9 mouse cellular contexts compared by ENCODE assay signal in genomic region chr14:63066630-63067310, GRCm38 (mm10). TPM values are rescaled to one million over a fixed set of nuclear protein-coding genes. Genes with fewer than 3 reads are reported as not detected.
DNase-seq lines count a peak whose midpoint lies in the region; ATAC-seq and TF ChIP-seq lines count a peak whose summit lies in the region.
"Had no signal": no experiment of that assay in that cellular context is flagged by ENCODE, and none has a peak within 500 bp of the region (broad histone marks: within the 10 kb centered on the region; RNA-seq: fewer than 3 reads in every experiment).

No protein-coding gene starts in this region.

- no peak overlapping the region for H3K4me2 ChIP-seq in liver, postnatal 0 days (ENCODE audit: low read depth, low read length)
- peak overlapping the region; percentile 19; the same call in 1 of the 2 replicates for H3K4me2 ChIP-seq in neural tube, embryonic 14.5 days (ENCODE audit: low read depth, low read length)

- no peaks in the 10 kb centered on the region for H3K9me3 ChIP-seq in ES-E14 (ENCODE audit: control insufficient read depth, insufficient read depth, low read depth, low read length)
- no peaks in the 10 kb centered on the region for H3K9me3 ChIP-seq in forebrain, embryonic 10.5 days
- peaks cover 5% of the 10 kb centered on the region; the same call in 1 of the 2 replicates for H3K9me3 ChIP-seq in liver, postnatal 0 days (ENCODE audit: low read length)
- no peaks in the 10 kb centered on the region for H3K9me3 ChIP-seq in neural tube, embryonic 14.5 days (ENCODE audit: control insufficient read depth, low read length)

- H3K36me3 ChIP-seq in ES-E14 (ENCODE audit: control insufficient read depth, insufficient read depth, low read length, poor library complexity, severe bottlenecking), result no peaks in the 10 kb centered on the region
- no peaks in the 10 kb centered on the region for H3K36me3 ChIP-seq in forebrain, embryonic 10.5 days (replicated peaks)
- H3K36me3 ChIP-seq in liver, postnatal 0 days (replicated peaks; ENCODE audit: insufficient read depth, low read length), result no peaks in the 10 kb centered on the region
- H3K36me3 ChIP-seq in neural tube, embryonic 14.5 days (ENCODE audit: control insufficient read depth, insufficient read depth, low read length), result no peaks in the 10 kb centered on the region

- WGBS in forebrain, embryonic 10.5 days, result 37% methylated on average over 16 of the region's 16 CpGs
- 24% methylated on average over 16 of the region's 16 CpGs for WGBS in liver, postnatal 0 days (ENCODE audit: insufficient replicate concordance)
- 33% methylated on average over 16 of the region's 16 CpGs for WGBS in neural tube, embryonic 14.5 days

- no peak overlapping the region for H3K4me3 ChIP-seq in ES-E14 (ENCODE audit: insufficient read depth in 1 of 2, low read depth in 1 of 2, low read length in 2 of 2, poor library complexity in 1 of 2, severe bottlenecking in 1 of 2)
- H3K4me3 ChIP-seq in forebrain, embryonic 10.5 days, result no peak overlapping the region
- H3K4me3 ChIP-seq in liver, postnatal 0 days (ENCODE audit: low read depth, low read length), result no peak overlapping the region
- no peak overlapping the region for H3K4me3 ChIP-seq in neural tube, embryonic 14.5 days (ENCODE audit: low read depth, low read length)

- no peak for TF ChIP-seq EP300 in liver, postnatal 0 days (IDR thresholded peaks at IDR 0.05; ENCODE audit: low read depth)

- no peak overlapping the region for H3K9ac ChIP-seq in ES-E14 (ENCODE audit: insufficient read depth, low read depth, low read length, poor library complexity, severe bottlenecking)
- no peak overlapping the region for H3K9ac ChIP-seq in liver, postnatal 0 days (replicated peaks)
- H3K9ac ChIP-seq in neural tube, embryonic 14.5 days (replicated peaks; ENCODE audit: low read depth, low read length), result no peak overlapping the region

- in situ Hi-C loops in ES-E14 (cut with MboI; ENCODE audit: low sequenced_read_pairs in 2 of 2, unreplicated experiment in 2 of 2), result loop anchor here in 1 of 2 experiments (5.0 kb wide), 1 partner anchor 306 kb away; no protein-coding TSS in a partner anchor

- no peak for DNase-seq in ES-E14 (ENCODE audit: low read depth, low spot score)
- DNase-seq in c-Kit-positive CD71-positive TER-119-negative erythroid progenitor cells, embryonic 14.5 days (ENCODE audit: low read depth), result peak; percentile 72
- peak; percentile 52 for DNase-seq in forebrain, embryonic 10.5 days (ENCODE audit: extremely low spot score, low spot score)
- peak; percentile 80 to 89 for DNase-seq in heart, postnatal 36 days
- peak; percentile 87 to 90 for DNase-seq in kidney, postnatal 4 days
- DNase-seq in liver, postnatal 0 days, result peak; percentile 84
- peak; percentile 42 for DNase-seq in testis, postnatal 14 days (ENCODE audit: low spot score)

- peak; percentile 96 for TF ChIP-seq CTCF in liver, postnatal 0 days (IDR thresholded peaks at IDR 0.05; ENCODE audit: low read depth)

- H3K27ac ChIP-seq in ES-E14 (ENCODE audit: insufficient read depth, low read depth, low read length, poor library complexity, severe bottlenecking), result no peak overlapping the region
- H3K27ac ChIP-seq in forebrain, embryonic 10.5 days, result peak overlapping the region; percentile 51; the same call in 1 of the 2 replicates
- H3K27ac ChIP-seq in liver, postnatal 0 days (ENCODE audit: low read depth), result no peak overlapping the region
- no peak overlapping the region for H3K27ac ChIP-seq in neural tube, embryonic 14.5 days (ENCODE audit: low read depth, low read length)

- no peaks in the 10 kb centered on the region for H3K4me1 ChIP-seq in ES-E14 (ENCODE audit: control insufficient read depth in 2 of 2, insufficient read depth in 2 of 2, low read length in 2 of 2, poor library complexity in 1 of 2)
- H3K4me1 ChIP-seq in forebrain, embryonic 10.5 days, result peaks cover 4% of the 10 kb centered on the region; the same call in 1 of the 2 replicates
- H3K4me1 ChIP-seq in liver, postnatal 0 days (ENCODE audit: insufficient read depth), result peaks cover 8% of the 10 kb centered on the region
- no peaks in the 10 kb centered on the region for H3K4me1 ChIP-seq in neural tube, embryonic 14.5 days (ENCODE audit: control insufficient read depth, insufficient read depth, low read length)

- H3K27me3 ChIP-seq in forebrain, embryonic 10.5 days (ENCODE audit: poor library complexity, severe bottlenecking), result no peaks in the 10 kb centered on the region
- H3K27me3 ChIP-seq in liver, postnatal 0 days (ENCODE audit: insufficient read depth, low read length), result no peaks in the 10 kb centered on the region
- no peaks in the 10 kb centered on the region for H3K27me3 ChIP-seq in neural tube, embryonic 14.5 days (ENCODE audit: control insufficient read depth, insufficient read depth, low read length)

- intact Hi-C loops in heart, postnatal 36 days (cut with DNase I), result loop anchor here (2.0 to 5.0 kb wide), 3 partner anchors 128 to 406 kb away; no protein-coding TSS in a partner anchor

- peak; percentile 32; the same call in 1 of the 2 replicates for ATAC-seq in liver, postnatal 0 days
- ATAC-seq in neural tube, embryonic 14.5 days (ENCODE audit: low read depth), result peak; percentile 49; the same call in 1 of the 2 replicates

TF ChIP-seq in ES-E14, 5 proteins besides CTCF, POLR2A, EP300 and RAD21:
- TF ChIP-seq CHD2 (IDR thresholded peaks at IDR 0.05; ENCODE audit: low read depth, low read length) (no peak), ZNF384 (IDR thresholded peaks at IDR 0.05; ENCODE audit: low read depth, low read length) (peak; percentile 82), ZC3H11A (IDR thresholded peaks at IDR 0.05; ENCODE audit: borderline replicate concordance, low read depth, low read length) (peak; percentile 62; the same call in 1 of the 2 replicates), HCFC1 (IDR thresholded peaks at IDR 0.05; ENCODE audit: borderline replicate concordance, insufficient read depth, low read length) (no peak), MAFK (IDR thresholded peaks at IDR 0.05; ENCODE audit: insufficient read depth, low read depth, low read length) (no peak)

RNA-seq across cellular contexts. Expression of gene Defb30, which starts 17.0 kb away (rescaled TPM):
- 0.76 and 1.1 TPM in 2 replicates for total RNA-seq in ES-E14 (2012; rRNA removed)
- polyA plus RNA-seq in forebrain, embryonic 10.5 days (2016; fragmentation: Nextera tagmentation; extraction: Ambion mirVana), result not detected in 2 replicates
- total RNA-seq in heart, postnatal 36 days (2021), result not detected
- polyA plus RNA-seq in liver, postnatal 0 days (2015; fragmentation: Nextera tagmentation; extraction: Ambion mirVana), result not detected in 2 replicates
- polyA plus RNA-seq in neural tube, embryonic 14.5 days (2014; fragmentation: Nextera tagmentation; extraction: Ambion mirVana), result not detected in 2 replicates
- total RNA-seq: gastrocnemius, postnatal 36 days had no signal

RNA-seq across cellular contexts. Expression of gene Defb42, which starts 20.0 kb away (rescaled TPM):
- 1.5 and 3.1 TPM in 2 replicates for total RNA-seq in ES-E14 (2012; rRNA removed)
- not detected in 2 replicates for polyA plus RNA-seq in forebrain, embryonic 10.5 days (2016; fragmentation: Nextera tagmentation; extraction: Ambion mirVana)
- under 1 TPM in 1 of 2 experiments, not detected in 1; 0.22 TPM for total RNA-seq in heart, postnatal 36 days (2021)
- not detected in 2 replicates for polyA plus RNA-seq in liver, postnatal 0 days (2015; fragmentation: Nextera tagmentation; extraction: Ambion mirVana)
- 0.20 TPM in 1 of 2 replicates, not detected in the other for polyA plus RNA-seq in neural tube, embryonic 14.5 days (2014; fragmentation: Nextera tagmentation; extraction: Ambion mirVana)
- total RNA-seq: gastrocnemius, postnatal 36 days had no signal

RNA-seq across cellular contexts. Expression of gene Defb43, which starts 55.2 kb away (rescaled TPM):
- total RNA-seq in ES-E14 (2012; rRNA removed), result not detected in 2 replicates
- not detected in 2 replicates for polyA plus RNA-seq in forebrain, embryonic 10.5 days (2016; fragmentation: Nextera tagmentation; extraction: Ambion mirVana)
- not detected for total RNA-seq in heart, postnatal 36 days (2021)
- polyA plus RNA-seq in liver, postnatal 0 days (2015; fragmentation: Nextera tagmentation; extraction: Ambion mirVana), result not detected in 2 replicates
- polyA plus RNA-seq in neural tube, embryonic 14.5 days (2014; fragmentation: Nextera tagmentation; extraction: Ambion mirVana), result not detected in 2 replicates
- total RNA-seq: gastrocnemius, postnatal 36 days had no signal
